Mouse (Mus musculus) kidney, adult 18-20 months (tissue): Measurements from ENCODE around the gene Tssk3.
"Not testable (repeated sequence)": the region's sequence is repeated elsewhere in the genome, so short reads cannot be mapped to it uniquely, and the experiment has no call there.

ENCODE experiments used
- DNase-seq: peaks from one replicate; pipeline ENCODE4 v3.0.0; 2021

The Tssk3 gene

DNA sequence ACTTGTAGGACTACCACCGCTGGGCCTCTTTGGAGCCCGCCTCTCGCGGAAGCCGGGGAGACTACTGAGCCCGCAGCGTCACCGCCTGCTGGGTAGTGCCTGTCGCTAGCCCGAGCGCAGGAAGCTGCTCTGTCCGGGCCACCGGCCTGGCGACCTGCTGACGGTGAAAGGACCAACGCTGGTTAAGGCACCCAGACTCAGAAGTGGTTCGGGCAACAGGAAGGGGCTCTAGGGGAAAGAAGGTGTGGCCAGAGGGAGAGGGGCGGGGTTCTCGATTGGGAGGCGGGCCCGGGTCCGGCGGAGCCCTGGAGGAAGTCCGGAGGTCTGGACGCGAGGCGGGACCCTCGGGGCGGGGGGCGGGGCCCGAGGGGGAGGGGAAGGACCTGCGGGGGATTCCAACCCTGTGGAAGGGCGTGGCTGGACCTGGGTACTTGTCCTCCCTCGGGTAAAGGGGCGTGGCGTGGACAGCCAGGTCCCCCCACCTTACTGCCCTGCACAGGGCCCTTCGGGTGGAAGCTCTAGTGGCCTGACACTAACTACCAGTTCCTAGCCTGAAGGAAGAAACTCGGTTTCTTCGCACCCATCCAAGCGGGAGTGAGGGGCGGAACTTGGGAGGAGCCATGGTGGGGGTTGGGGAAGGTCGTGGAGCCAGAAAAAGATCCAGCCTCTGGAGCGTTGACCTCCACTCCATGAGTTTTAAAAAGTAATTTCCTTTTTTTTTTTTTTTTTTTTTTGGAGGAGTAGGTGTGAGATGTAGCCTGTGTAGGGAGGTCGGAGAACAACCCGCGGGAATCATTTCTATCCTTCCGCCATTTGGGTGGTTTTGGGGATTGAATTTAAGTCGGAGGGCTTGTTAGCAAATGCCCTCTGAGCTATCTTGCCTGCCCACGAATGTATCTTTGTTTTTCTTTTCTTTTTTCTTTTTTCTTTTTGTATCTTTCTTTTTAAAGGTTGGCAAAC is 10.1 kb upstream of the Tssk3 start:
- peak; percentile 91 for DNase-seq

GRCm38 (mm10) chr4:129500017-129500416 is 9.2 kb upstream of the Tssk3 start:
- DNase-seq = no peak

GRCm38 (mm10) chr4:129498941-129499340 is 8.1 kb upstream of the Tssk3 start:
- no peak for DNase-seq

DNA sequence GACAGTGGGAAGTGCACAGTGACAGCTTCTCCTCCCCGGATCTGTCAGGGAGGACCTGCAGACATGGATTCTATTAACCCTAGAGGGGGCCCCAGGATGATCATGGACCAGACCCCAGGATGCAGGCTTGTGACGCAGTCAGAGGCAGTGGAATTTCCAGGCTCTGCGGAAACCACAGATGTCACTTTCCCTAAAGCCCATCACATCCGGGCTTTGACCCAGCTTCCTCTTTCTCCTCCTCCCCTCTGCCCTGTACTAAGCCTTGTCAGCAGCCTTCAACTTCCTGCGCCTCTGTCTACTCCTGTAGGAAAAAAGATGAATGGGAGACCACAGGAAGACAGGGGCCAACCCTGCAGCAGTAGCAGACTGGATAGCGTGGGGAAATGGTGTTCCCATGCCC is 5.8 kb upstream of the Tssk3 start:
- DNase-seq = peak; percentile 44

GRCm38 (mm10) chr4:129495672-129496562 is 5.1 kb upstream of the Tssk3 start:
- DNase-seq = no peak

DNA sequence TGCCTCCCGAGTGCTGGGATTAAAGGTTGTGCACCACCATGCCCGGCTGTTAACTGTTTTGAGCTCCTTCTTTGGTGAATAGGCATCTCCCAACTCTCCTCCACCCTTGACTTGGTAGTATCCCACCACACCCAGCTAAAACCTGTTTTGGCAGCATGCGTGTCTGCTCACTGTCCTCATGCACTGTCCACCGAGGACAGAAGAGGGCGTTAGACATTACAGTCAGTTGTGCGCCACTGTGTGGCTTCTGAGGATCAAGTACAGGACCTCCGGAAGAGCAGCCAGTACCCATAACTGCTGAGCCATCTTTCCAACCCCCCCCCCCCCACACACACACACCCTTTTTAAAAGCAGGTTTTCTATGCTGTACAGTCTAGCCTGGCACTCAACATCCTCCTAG is 3.9 kb upstream of the Tssk3 start:
- no peak for DNase-seq

GRCm38 (mm10) chr4:129481090-129481489 is 9.7 kb downstream of the Tssk3 start:
- DNase-seq = no peak

- DNase-seq = no peak
Observed at GRCm38 (mm10) chr4:129479863-129480262, 11.0 kb downstream of the Tssk3 start.

GRCm38 (mm10) chr4:129476047-129476446 is 14.8 kb downstream of the Tssk3 start:
- no peak for DNase-seq

- no peak for DNase-seq
Observed at GRCm38 (mm10) chr4:129464286-129464815, 26.5 kb downstream of the Tssk3 start.

GRCm38 (mm10) chr4:129463097-129464059 is 27.4 kb downstream of the Tssk3 start:
- DNase-seq = no peak

DNA sequence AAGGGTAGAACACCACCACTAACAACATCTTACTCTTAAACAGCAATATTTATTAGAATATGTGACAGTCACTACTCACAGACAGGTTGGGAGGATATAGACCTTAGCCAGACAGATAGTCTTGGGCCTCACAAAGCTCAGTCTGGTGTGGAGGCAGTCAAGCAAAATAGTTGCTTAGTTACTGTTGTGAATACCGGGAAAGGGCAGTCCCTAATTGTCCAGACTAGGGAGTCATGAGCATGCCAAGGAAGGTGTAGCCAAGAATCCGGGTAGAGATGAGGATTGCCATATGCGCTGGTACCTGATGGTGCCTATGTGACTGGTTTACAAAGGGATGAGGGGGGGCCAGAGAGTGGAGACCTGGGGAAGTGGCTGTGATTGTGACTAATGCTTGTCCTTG is 28.7 kb downstream of the Tssk3 start:
- peak; percentile 14 for DNase-seq

- peak; percentile 100 for DNase-seq
Observed at GRCm38 (mm10) chr4:129461183-129461960, 29.4 kb downstream of the Tssk3 start, which contains the start of gene Bsdc1. TSS of gene Bsdc1 (plus strand) at chr4:129461581.

DNA sequence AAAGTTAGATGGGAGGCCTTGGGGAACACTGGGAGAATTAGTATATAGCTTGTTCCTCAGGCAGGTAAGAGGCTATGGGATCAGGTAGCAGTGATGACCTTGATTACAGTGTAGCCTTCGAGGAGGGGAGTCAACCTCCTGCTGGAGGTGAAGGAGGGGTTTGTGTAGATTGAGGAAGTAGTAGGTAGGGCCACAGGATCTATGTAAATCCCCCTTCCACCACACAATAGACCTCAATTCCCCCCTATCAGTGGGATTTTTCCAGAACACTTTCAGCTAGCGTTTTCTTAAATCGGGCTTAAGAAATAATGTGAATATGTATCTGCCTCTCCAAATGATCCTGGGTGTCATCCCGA is 30.0 kb downstream of the Tssk3 start:
- no peak for DNase-seq

DNA sequence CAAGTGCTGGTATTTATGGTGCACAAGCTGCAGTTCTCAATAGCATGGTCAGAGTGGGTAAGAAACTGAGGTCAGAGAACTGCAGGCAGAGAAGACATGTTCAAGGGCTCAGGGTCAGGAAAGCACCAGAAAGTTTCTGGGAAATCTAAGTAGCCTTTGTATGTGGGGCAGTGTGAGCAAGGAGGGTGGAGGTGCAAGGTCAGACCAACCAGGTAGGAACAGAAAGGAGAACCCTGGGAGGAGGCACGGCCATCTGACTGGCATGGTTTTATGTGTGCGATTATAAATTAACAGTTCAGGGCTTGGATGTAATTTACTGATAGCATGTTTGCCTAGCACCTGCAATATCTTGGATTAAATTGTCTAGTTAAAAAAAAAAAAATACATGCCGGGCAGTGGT is 31.1 kb downstream of the Tssk3 start:
- DNase-seq = no peak

GRCm38 (mm10) chr4:129457311-129457710 is 33.5 kb downstream of the Tssk3 start:
- DNase-seq = not testable (repeated sequence)

- no peak for DNase-seq
Observed at GRCm38 (mm10) chr4:129456126-129456525, 34.7 kb downstream of the Tssk3 start.

DNA sequence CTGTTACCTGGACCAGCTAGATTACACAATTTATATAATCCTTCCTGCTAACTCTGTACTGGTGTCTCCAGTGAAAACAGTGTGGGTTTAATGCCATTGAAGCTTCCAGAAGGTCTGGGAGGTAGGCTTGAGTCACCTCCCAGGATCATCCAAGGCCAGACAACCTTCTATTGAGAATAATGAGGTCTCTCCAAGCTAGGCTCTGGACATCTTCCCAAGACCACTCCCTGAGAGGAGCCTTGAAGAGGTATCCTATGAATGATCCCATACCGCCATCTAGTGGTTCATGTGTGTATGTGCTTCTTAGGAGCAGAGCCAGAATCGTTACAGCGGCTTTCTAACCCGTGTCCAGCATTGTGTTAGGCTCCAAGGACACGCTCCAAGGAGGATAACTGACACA is 35.6 kb downstream of the Tssk3 start:
- DNase-seq = peak; percentile 74

GRCm38 (mm10) chr4:129451471-129452169 is 39.2 kb downstream of the Tssk3 start:
- DNase-seq = no peak

DNA sequence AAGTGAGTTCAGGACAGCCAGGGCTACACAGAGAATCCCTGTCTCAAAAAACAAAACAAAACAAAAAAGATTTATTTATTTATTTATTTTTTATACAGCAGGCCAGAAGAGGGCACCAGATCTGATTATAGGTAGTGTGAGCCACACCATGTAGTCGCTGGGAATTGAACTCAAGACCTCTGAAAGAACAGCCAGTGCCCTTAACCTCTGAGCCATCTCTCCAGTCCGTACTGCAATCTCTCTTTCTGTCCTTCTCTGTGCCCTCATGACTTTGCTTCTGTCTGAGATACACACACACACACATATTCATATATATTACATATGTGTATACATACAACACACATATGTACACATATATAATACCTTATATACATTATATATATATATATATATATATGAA is 40.0 kb downstream of the Tssk3 start:
- no peak for DNase-seq

DNA sequence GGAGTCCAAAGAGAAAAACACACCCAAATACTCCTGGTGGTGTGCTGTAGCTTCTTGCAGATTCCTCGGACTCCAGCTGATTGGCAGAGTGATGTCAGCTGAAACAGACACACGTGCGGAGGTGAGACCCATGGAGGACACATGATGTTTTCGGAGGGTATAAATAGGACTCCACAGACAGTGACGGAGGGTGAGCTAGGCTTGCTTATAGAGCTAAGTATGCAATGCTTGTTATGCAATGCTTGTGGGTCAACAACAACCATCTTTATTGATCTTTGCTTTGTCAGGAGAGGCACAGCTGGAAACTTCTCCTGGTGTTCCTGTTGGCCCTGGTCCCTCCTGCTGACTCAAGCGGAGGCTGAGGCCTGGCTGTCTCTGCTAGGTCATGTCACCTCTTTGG is 42.1 kb downstream of the Tssk3 start:
- no peak for DNase-seq
